Mouse (Mus musculus): ENCODE measurements around the gene Itgb5. TPM values are rescaled to one million over a fixed set of nuclear protein-coding genes. Genes with fewer than 3 reads are reported as not detected.

Itgb5 gene
- total and polyA plus RNA-seq, 3 experiments, result 0.27 to 0.58 TPM; not detected in 1

DNA sequence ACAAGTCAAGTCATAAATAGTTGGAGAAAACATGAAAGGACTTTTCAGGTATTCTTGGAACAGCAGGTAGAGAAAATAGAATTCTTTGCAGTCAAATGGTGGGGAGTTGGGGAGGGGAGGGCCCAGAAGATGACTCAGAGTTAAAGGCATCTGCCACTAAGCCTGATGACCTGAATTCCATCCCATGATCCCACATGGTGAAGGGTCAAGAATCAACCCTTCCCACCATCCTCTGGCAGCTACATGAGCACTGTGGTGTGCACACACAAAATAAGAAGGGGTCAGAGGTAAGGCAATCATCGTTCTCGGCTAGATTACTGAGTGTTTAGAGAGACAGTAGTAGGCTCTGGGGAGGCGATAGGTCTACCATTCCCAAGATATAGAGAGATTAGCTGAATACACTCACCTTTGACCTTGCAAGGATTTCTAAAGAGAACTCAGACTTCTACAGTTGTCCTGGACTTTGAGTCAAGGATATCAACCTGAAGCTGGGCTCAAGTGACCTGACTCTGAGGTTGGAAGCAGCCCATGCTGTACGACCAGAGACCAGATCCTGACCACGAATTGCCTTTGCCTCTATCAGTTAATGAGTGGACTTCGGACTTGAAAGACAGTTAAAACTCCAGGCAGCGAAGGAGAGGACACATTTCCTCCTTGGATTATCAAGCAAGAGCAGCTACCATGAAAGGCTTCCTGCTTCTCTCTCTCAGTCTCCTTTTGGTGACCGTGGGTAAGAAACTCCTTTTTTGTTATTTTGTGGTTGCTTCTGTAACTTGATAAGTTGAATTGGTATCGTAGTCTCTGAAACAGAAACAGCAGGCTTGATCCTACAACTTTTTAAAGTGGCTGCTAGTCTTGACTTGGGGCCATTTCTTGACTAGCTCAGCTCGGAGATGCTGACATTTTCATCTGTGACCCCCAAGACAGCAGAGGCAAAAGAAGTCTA is 35.3 kb upstream of the Itgb5 start, which contains the start of gene Muc13 (continued):
- TF ChIP-seq POLR2A (IDR thresholded peaks at IDR 0.05; ENCODE audit: control insufficient read depth in 1 of 2, insufficient read depth in 1 of 2, low read depth in 1 of 2, low read length in 2 of 2, poor library complexity in 1 of 2) (peak in 1 of 2 experiments; percentile 74; a peak in 2 of 4 replicates), HCFC1 (IDR thresholded peaks at IDR 0.05; ENCODE audit: low read depth, low read length) (no peak), ZC3H11A (IDR thresholded peaks at IDR 0.05; ENCODE audit: low read depth, low read length) (no peak), MXI1 (IDR thresholded peaks at IDR 0.05; ENCODE audit: low read depth, low read length) (peak; percentile 33; the same call in 1 of the 2 replicates), ZKSCAN1 (IDR thresholded peaks at IDR 0.05; ENCODE audit: low read depth, low read length) (no peak), ETS1 (IDR thresholded peaks at IDR 0.05; ENCODE audit: low read depth, low read length) (peak; percentile 67; the same call in 1 of the 2 replicates), MYC (IDR thresholded peaks at IDR 0.05; ENCODE audit: low read depth, low read length) (peak; percentile 58), NRF1 (IDR thresholded peaks at IDR 0.05; ENCODE audit: insufficient read depth, low read depth, low read length, poor library complexity, severe bottlenecking) (no peak), RCOR1 (IDR thresholded peaks at IDR 0.05; ENCODE audit: low read depth, low read length) (peak; percentile 30; the same call in 1 of the 2 replicates), EP300 (IDR thresholded peaks at IDR 0.05; ENCODE audit: low read depth in 1 of 2, low read length in 2 of 2) (peak; percentile 86 to 90), TAL1 (IDR thresholded peaks at IDR 0.05; ENCODE audit: low read length) (peak; percentile 84), JUND (IDR thresholded peaks at IDR 0.05; ENCODE audit: low read depth, low read length) (no peak), MAX (IDR thresholded peaks at IDR 0.05; ENCODE audit: low read length) (no peak), E2F4 (IDR thresholded peaks at IDR 0.05; ENCODE audit: borderline replicate concordance, low read depth, low read length) (no peak), GABPA (IDR thresholded peaks at IDR 0.05; ENCODE audit: low read depth, low read length) (no peak), TBP (IDR thresholded peaks at IDR 0.05; ENCODE audit: low read depth, low read length) (peak; percentile 85), MAFK (IDR thresholded peaks at IDR 0.05; ENCODE audit: borderline replicate concordance, low read depth, low read length) (no peak)

DNA sequence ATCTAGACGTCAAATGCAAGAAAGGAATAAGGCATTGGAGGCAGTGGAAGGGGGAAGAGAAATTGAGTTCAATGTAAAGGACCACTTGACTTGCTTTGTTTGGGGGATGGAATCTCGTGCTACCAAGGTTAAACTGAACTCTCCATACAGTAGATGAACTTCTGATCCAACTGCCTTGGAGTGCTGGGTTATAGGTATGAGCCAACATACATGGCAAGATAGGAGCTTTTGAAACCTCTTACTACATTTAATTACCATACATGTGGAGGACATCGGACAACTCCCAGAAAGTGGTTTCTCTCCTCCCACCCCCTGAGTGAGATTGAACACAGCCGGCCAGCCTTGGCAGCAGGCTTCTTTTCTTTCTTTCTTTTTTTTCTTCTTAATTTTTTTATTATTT is 34.4 kb upstream of the Itgb5 start:
- Histone ChIP-seq H3K4me3 (ENCODE audit: control insufficient read depth in 1 of 2, insufficient read depth in 1 of 2, low read depth in 2 of 2, low read length in 2 of 2) (peak overlapping the region; percentile 55 to 72), H3K27ac (ENCODE audit: control insufficient read depth, low read depth, low read length) (peak overlapping the region; percentile 98), H3K79me2 (ENCODE audit: control insufficient read depth, insufficient read depth, low read length, poor library complexity) (peaks cover 33% of the 10 kb centered on the region), H3K9me3 (replicated peaks; ENCODE audit: insufficient read depth, low read length) (no peaks in the 10 kb centered on the region), H3K27me3 (ENCODE audit: control insufficient read depth in 1 of 2, insufficient read depth in 2 of 2, low read length in 2 of 2) (no peaks in the 10 kb centered on the region), H3K9ac (ENCODE audit: control insufficient read depth, low read depth, low read length, poor library complexity, severe bottlenecking) (peak overlapping the region; percentile 78), H3K36me3 (ENCODE audit: control insufficient read depth in 1 of 2, insufficient read depth in 2 of 2, low read length in 2 of 2) (peaks cover 2 to 32% of the 10 kb centered on the region in 2 experiments; a peak in 3 of 4 replicates), H3K4me1 (ENCODE audit: control insufficient read depth in 1 of 2, insufficient read depth in 2 of 2, low read length in 2 of 2) (peaks cover 5 to 32% of the 10 kb centered on the region in 2 experiments; a peak in 3 of 4 replicates)
- TF ChIP-seq MEF2A (IDR thresholded peaks at IDR 0.05; ENCODE audit: extremely low read depth, insufficient replicate concordance, low read depth, low read length, poor library complexity, severe bottlenecking), result no peak
- TF ChIP-seq ZKSCAN1 (IDR thresholded peaks at IDR 0.05; ENCODE audit: low read depth, low read length), result no peak
- TF ChIP-seq POLR2AphosphoS5 (IDR thresholded peaks at IDR 0.05; ENCODE audit: borderline replicate concordance, low read depth, low read length), result peak; percentile 15; the same call in 1 of the 2 replicates
- peak; percentile 67 for DNase-seq (ENCODE audit: low read depth, low spot score)
